Mouse (Mus musculus): ENCODE data around the gene Axl. TPM values are rescaled to one million over a fixed set of nuclear protein-coding genes. Genes with fewer than 3 reads are reported as not detected.
A peak's percentile ranks its signal among the peaks of the same experiment; 100 is the strongest.

Axl gene
- total RNA-seq, 2 experiments from 2014 or later = 78.6 to 99.4 TPM

- intact Hi-C loops (cut with DNase I) = no loop called here
Observed at GRCm38 (mm10) chr7:25717478-25717877, 71.0 kb downstream of the Axl start.

GRCm38 (mm10) chr7:25715731-25716271 lies 72.7 kb downstream of the Axl start:
- DNase-seq (ENCODE audit: low spot score) = no peak
- intact Hi-C loops (cut with DNase I) = no loop called here

More at GRCm38 (mm10) chr7:25717478-25717877, 71.0 kb downstream of the Axl start:
- no peak for DNase-seq (ENCODE audit: low spot score)

DNA sequence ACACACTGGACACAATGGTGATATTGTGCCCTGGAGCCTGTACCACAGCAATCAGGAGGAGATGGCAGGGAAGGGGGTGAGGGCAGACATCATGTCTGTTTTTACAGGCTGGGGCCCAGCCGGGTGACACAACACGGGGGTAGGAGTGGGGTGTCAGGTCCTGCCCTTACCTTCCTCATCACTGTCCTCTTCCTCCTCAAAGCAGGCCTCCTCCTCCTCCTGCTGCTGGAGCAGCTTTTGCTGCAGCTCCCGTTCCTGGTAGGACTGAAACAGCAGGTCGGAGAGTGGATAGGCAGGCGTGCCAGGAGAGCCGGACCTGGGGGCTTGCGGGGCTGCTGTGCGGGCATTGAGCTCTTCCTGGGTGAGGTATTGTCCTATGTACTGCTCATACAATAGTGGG lies 73.9 kb downstream of the Axl start:
- intact Hi-C loops (cut with DNase I) = no loop called here
- DNase-seq (ENCODE audit: low spot score) = no peak

DNA sequence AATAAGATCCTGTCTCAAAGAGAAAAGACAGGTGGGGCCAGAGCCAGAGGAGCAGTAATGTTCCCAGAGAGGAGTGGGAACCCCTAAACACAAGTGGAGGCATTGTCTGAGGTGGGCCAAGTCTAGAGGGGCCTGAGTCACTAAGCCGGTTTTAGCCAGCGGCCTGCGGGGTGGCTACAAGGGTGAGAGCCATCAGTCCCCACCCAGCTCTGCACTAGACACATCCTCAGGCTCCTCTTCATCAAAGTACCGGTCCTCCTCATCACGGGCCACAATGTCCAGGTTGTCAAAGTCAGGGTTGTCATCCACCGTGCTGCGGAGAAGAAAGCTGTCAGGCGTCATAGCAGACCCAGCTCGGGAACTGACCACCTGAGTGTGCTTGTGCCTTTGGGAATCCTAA lies 75.7 kb downstream of the Axl start:
- no peak for DNase-seq (ENCODE audit: low spot score)
- intact Hi-C loops (cut with DNase I) = no loop called here

GRCm38 (mm10) chr7:25711731-25712197 lies 76.7 kb downstream of the Axl start:
- DNase-seq (ENCODE audit: low spot score) = peak; percentile 79
- intact Hi-C loops (cut with DNase I) = no loop called here

GRCm38 (mm10) chr7:25711165-25711564 lies 77.3 kb downstream of the Axl start:
- intact Hi-C loops (cut with DNase I) = no loop called here
- DNase-seq (ENCODE audit: low spot score) = no peak

- intact Hi-C loops (cut with DNase I) = no loop called here
- no peak for DNase-seq (ENCODE audit: low spot score)
Observed at GRCm38 (mm10) chr7:25710519-25711130, 77.9 kb downstream of the Axl start.

- intact Hi-C loops (cut with DNase I) = no loop called here
Observed at GRCm38 (mm10) chr7:25709961-25710360, 78.5 kb downstream of the Axl start.

GRCm38 (mm10) chr7:25707581-25708292 lies 80.8 kb downstream of the Axl start:
- DNase-seq (ENCODE audit: low spot score) = peak; percentile 70
- intact Hi-C loops (cut with DNase I) = loop anchor here (1.0 kb wide), 1 partner anchor 18 kb away; no protein-coding TSS in a partner anchor

More at GRCm38 (mm10) chr7:25709961-25710360, 78.5 kb downstream of the Axl start:
- no peak for DNase-seq (ENCODE audit: low spot score)

Small RNA genes within 50 kb of the gene (microRNA-seq; reads per million reads assigned to microRNA genes)
- not detected for gene Gm24865

Other genes with a start within 250 kb of the Axl start
- 1 to 10 TPM; 2.2 to 2.4 TPM for gene Ceacam2, start 248.8 kb downstream of the Axl start, total RNA-seq (2021)
- under 1 TPM in 1 of 2 experiments, not detected in 1; 0.29 TPM for gene Erich4, start 172.8 kb downstream of the Axl start, total RNA-seq (2021)
- 10 to 100 TPM; 60.4 to 65.0 TPM for gene Dmac2, start 169.3 kb downstream of the Axl start, total RNA-seq (2021)
- gene B3gnt8, start 162.1 kb downstream of the Axl start, total RNA-seq (2021) = 1 to 10 TPM; 2.3 to 4.2 TPM
- gene Bckdha, start 129.7 kb downstream of the Axl start, total RNA-seq (2021) = 100 to 1,000 TPM; 184 to 199 TPM
- gene Exosc5, start 129.5 kb downstream of the Axl start, total RNA-seq (2021) = 10 to 100 TPM; 16.0 to 16.3 TPM
- gene Tmem91, start 113.5 kb downstream of the Axl start, total RNA-seq (2021) = not detected
- gene B9d2, start 107.9 kb downstream of the Axl start, total RNA-seq (2021) = 10 to 100 TPM in 1 of 2 experiments, 1 to 10 TPM in 1; 8.3 to 10.9 TPM
- 10 to 100 TPM; 23.8 to 24.5 TPM for gene Tgfb1, start 101.7 kb downstream of the Axl start, total RNA-seq (2021)
- 10 to 100 TPM; 50.3 to 52.7 TPM for gene Ccdc97, start 69.6 kb downstream of the Axl start, total RNA-seq (2021)
- gene Hnrnpul1, start 33.9 kb downstream of the Axl start, total RNA-seq (2021) = 10 to 100 TPM; 77.8 TPM
- 1 to 10 TPM; 5.8 to 6.3 TPM for gene Cyp2s1, start 28.2 kb upstream of the Axl start, total RNA-seq (2021)
- 1 to 10 TPM; 1.4 to 1.5 TPM for gene Cyp2b10, start 108.9 kb upstream of the Axl start, total RNA-seq (2021)

All from heart, postnatal 25 days (tissue).